Mouse (Mus musculus) ES-E14 (cell line): ENCODE results near the gene Upf3b. TPM values are rescaled to one million over a fixed set of nuclear protein-coding genes. Genes with fewer than 3 reads are reported as not detected.

Experiments
- DNase-seq: peaks from one replicate; pipeline ENCODE4 v3.0.0-alpha.2; 2013; ENCODE audit warnings: low read depth, low spot score
- H3K27ac ChIP-seq: 2 replicates; pipeline ENCODE4 v1.5.1; 2012; ENCODE audit warnings: low read depth, mild to moderate bottlenecking, low read length, moderate library complexity, mixed read lengths; ENCODE audit not compliant: poor library complexity, insufficient read depth, severe bottlenecking
- H3K36me3 ChIP-seq: 2 replicates; pipeline ENCODE4 v1.6.1; 2012; ENCODE audit warnings: mild to moderate bottlenecking, low read length, moderate library complexity, mixed read lengths; ENCODE audit not compliant: control insufficient read depth, poor library complexity, insufficient read depth, severe bottlenecking
- H3K4me1 ChIP-seq, 2 experiments: fragments of 150-350 bp in 1 of 2; sonication (generic) in 1 of 2; 2 replicates each; pipeline ENCODE4 v1.6.1; 2012; ENCODE audit warnings: low read length in 2 of 2, mild to moderate bottlenecking in 1 of 2, mixed read lengths in 1 of 2; ENCODE audit not compliant: control insufficient read depth in 2 of 2, insufficient read depth in 2 of 2, poor library complexity in 1 of 2
- H3K4me3 ChIP-seq, 2 experiments: fragments of 150-350 bp in 1 of 2; sonication (generic) in 1 of 2; 2 replicates each; pipeline ENCODE4 v1.5.1; 2012; ENCODE audit warnings: low read length in 2 of 2, low read depth in 1 of 2, mild to moderate bottlenecking in 1 of 2, mixed read lengths in 1 of 2; ENCODE audit not compliant: insufficient read depth in 1 of 2, poor library complexity in 1 of 2, severe bottlenecking in 1 of 2
- H3K9ac ChIP-seq: 2 replicates; pipeline ENCODE4 v1.6.1; 2012; ENCODE audit warnings: low read depth, mild to moderate bottlenecking, low read length, mixed read lengths; ENCODE audit not compliant: poor library complexity, insufficient read depth, severe bottlenecking
- H3K9me3 ChIP-seq: fragments of 150-350 bp; sonication (generic); 2 replicates; pipeline ENCODE4 v1.6.1; 2012; ENCODE audit warnings: low read depth, mild to moderate bottlenecking, low read length; ENCODE audit not compliant: control insufficient read depth, insufficient read depth
- CHD2 ChIP-seq: IDR thresholded peaks from 2 replicates; pipeline ENCODE4 v1.6.1; 2014; ENCODE audit warnings: mild to moderate bottlenecking, low read depth, low read length, inconsistent platforms
- HCFC1 ChIP-seq: IDR thresholded peaks from 2 replicates; pipeline ENCODE4 v1.6.1; 2012; ENCODE audit warnings: low read length, inconsistent platforms, borderline replicate concordance; ENCODE audit not compliant: insufficient read depth
- MAFK ChIP-seq: IDR thresholded peaks from 2 replicates; pipeline ENCODE4 v1.6.1; 2014; ENCODE audit warnings: mild to moderate bottlenecking, low read depth, low read length, inconsistent platforms; ENCODE audit not compliant: insufficient read depth
- ZC3H11A ChIP-seq: IDR thresholded peaks from 2 replicates; pipeline ENCODE4 v1.6.1; 2012; ENCODE audit warnings: low read depth, mild to moderate bottlenecking, inconsistent platforms, low read length, borderline replicate concordance
- ZNF384 ChIP-seq: IDR thresholded peaks from 2 replicates; pipeline ENCODE4 v1.6.1; 2012; ENCODE audit warnings: low read depth, low read length, inconsistent platforms
- in situ Hi-C, 2 experiments: fragments of 600-800 bp; cut with MboI; formaldehyde crosslinking; loops; one replicate each; pipeline ENCODE4 v1.15.1; 2025; ENCODE audit warnings: low sequenced_read_pairs in 2 of 2, inconsistent platforms in 1 of 2; ENCODE audit not compliant: unreplicated experiment in 2 of 2
- total RNA-seq: library from RNA; depleted of rRNA; stranded (reverse); fragments of 300-350 nt; gene quantifications from 2 replicates; pipeline ENCODE4 v1.2.3, GENCODE M21; 2012

The Upf3b gene
- total RNA-seq, 1 experiment, result 18.8 TPM

- in situ Hi-C loops, result no loop called here
- H3K4me3 ChIP-seq, result peak within 1 kb of the TSS; percentile 87 to 98
- H3K9me3 ChIP-seq, result no peaks in the 10 kb centered on the region
- TF ChIP-seq HCFC1, result peak; percentile 74
- TF ChIP-seq ZC3H11A, result no peak
- H3K27ac ChIP-seq, result 0 out of 2 replicates have a peak within 1 kb of the TSS, but pooled peaks have one; percentile 40
- H3K36me3 ChIP-seq, result no peaks in the 10 kb centered on the region
- peak; percentile 59 for DNase-seq
- H3K4me1 ChIP-seq, result no peaks in the 10 kb centered on the region
- H3K9ac ChIP-seq, result peak within 1 kb of the TSS; percentile 96
These were observed 16.7 kb upstream of the Upf3b start, which contains the start of gene Nkap for GRCm38 (mm10) chrX:37126671-37127358. Gene Nkap (plus strand): TSS chrX:37126795.

GRCm38 (mm10) chrX:37125511-37125910, 15.4 kb upstream of the Upf3b start:
- no peak for DNase-seq
- no peak overlapping the region for H3K4me3 ChIP-seq
- no peak for TF ChIP-seq HCFC1
- no peak for TF ChIP-seq ZNF384
- no peak for TF ChIP-seq MAFK
- no peak overlapping the region for H3K9ac ChIP-seq
- H3K36me3 ChIP-seq, result no peaks in the 10 kb centered on the region
- no peak overlapping the region for H3K27ac ChIP-seq
- H3K9me3 ChIP-seq, result no peaks in the 10 kb centered on the region
- H3K4me1 ChIP-seq, result no peaks in the 10 kb centered on the region
- in situ Hi-C loops, result no loop called here

- DNase-seq, result no peak
- Histone ChIP-seq H3K36me3 (no peaks in the 10 kb centered on the region), H3K9ac (no peak overlapping the region), H3K27ac (no peak overlapping the region), H3K4me3 (no peak overlapping the region), H3K4me1 (no peaks in the 10 kb centered on the region), H3K9me3 (no peaks in the 10 kb centered on the region)
- in situ Hi-C loops, result no loop called here
- TF ChIP-seq ZNF384 (no peak), CHD2 (no peak), MAFK (no peak), ZC3H11A (no peak), HCFC1 (no peak)
These were observed 10.1 kb upstream of the Upf3b start for GRCm38 (mm10) chrX:37120212-37120611.

GRCm38 (mm10) chrX:37119585-37119984, 9.5 kb upstream of the Upf3b start:
- Histone ChIP-seq H3K9me3 (no peaks in the 10 kb centered on the region), H3K9ac (no peak overlapping the region), H3K36me3 (no peaks in the 10 kb centered on the region), H3K4me1 (no peaks in the 10 kb centered on the region), H3K27ac (no peak overlapping the region), H3K4me3 (no peak overlapping the region)
- in situ Hi-C loops, result no loop called here
- no peak for TF ChIP-seq HCFC1
- no peak for TF ChIP-seq MAFK
- TF ChIP-seq CHD2, result no peak
- TF ChIP-seq ZNF384, result no peak
- no peak for TF ChIP-seq ZC3H11A
- no peak for DNase-seq

- H3K9me3 ChIP-seq, result no peaks in the 10 kb centered on the region
- H3K36me3 ChIP-seq, result no peaks in the 10 kb centered on the region
- no peak overlapping the region for H3K4me3 ChIP-seq
- no peak overlapping the region for H3K27ac ChIP-seq
- TF ChIP-seq MAFK, result no peak
- in situ Hi-C loops, result no loop called here
- H3K4me1 ChIP-seq, result no peaks in the 10 kb centered on the region
- no peak for DNase-seq
- H3K9ac ChIP-seq, result no peak overlapping the region
These were observed 7.0 kb upstream of the Upf3b start for GRCm38 (mm10) chrX:37117085-37117484.
